Mouse (Mus musculus) MN1 (cell line): Measurements from ENCODE around the gene Alg14.

Experiments used
- DNase-seq: peaks from one replicate; pipeline ENCODE4 v3.0.0-alpha.2; 2016; ENCODE audit warnings: low spot score

Alg14 gene

GRCm38 (mm10) chr3:121291560-121292258, at the start of gene Alg14:
TSS of gene Alg14 (plus strand) at chr3:121291773.
- DNase-seq: peak; percentile 96

GRCm38 (mm10) chr3:121242111-121242936, 49.2 kb upstream of the Alg14 start:
- DNase-seq: peak; percentile 78

GRCm38 (mm10) chr3:121242941-121243340, 48.6 kb upstream of the Alg14 start:
- DNase-seq: peak; percentile 52

GRCm38 (mm10) chr3:121250048-121250447, 41.5 kb upstream of the Alg14 start:
- no peak for DNase-seq

- peak; percentile 55 for DNase-seq
Observed at GRCm38 (mm10) chr3:121250576-121251433, 40.8 kb upstream of the Alg14 start.

- DNase-seq: no peak
Observed at GRCm38 (mm10) chr3:121255501-121255900, 36.1 kb upstream of the Alg14 start.

GRCm38 (mm10) chr3:121256131-121256530, 35.4 kb upstream of the Alg14 start:
- no peak for DNase-seq

- no peak for DNase-seq
Observed at GRCm38 (mm10) chr3:121257418-121257817, 34.2 kb upstream of the Alg14 start.

GRCm38 (mm10) chr3:121258521-121259478, 32.8 kb upstream of the Alg14 start:
- DNase-seq: no peak

GRCm38 (mm10) chr3:121260041-121260440, 31.5 kb upstream of the Alg14 start:
- DNase-seq: no peak

GRCm38 (mm10) chr3:121260831-121261230, 30.7 kb upstream of the Alg14 start:
- no peak for DNase-seq

- no peak for DNase-seq
Observed at GRCm38 (mm10) chr3:121261251-121261650, 30.3 kb upstream of the Alg14 start.

- DNase-seq: peak; percentile 13
Observed at GRCm38 (mm10) chr3:121261939-121262520, 29.5 kb upstream of the Alg14 start.

GRCm38 (mm10) chr3:121262521-121263204, 28.9 kb upstream of the Alg14 start:
- peak; percentile 78 for DNase-seq

GRCm38 (mm10) chr3:121263205-121263548, 28.4 kb upstream of the Alg14 start:
- DNase-seq: peak; percentile 82

GRCm38 (mm10) chr3:121264242-121264641, 27.3 kb upstream of the Alg14 start:
- no peak for DNase-seq

- DNase-seq: no peak
Observed at GRCm38 (mm10) chr3:121267283-121267682, 24.3 kb upstream of the Alg14 start.

GRCm38 (mm10) chr3:121272577-121272976, 19.0 kb upstream of the Alg14 start:
- DNase-seq: no peak

GRCm38 (mm10) chr3:121274010-121274409, 17.6 kb upstream of the Alg14 start:
- DNase-seq: no peak

GRCm38 (mm10) chr3:121277009-121277408, 14.6 kb upstream of the Alg14 start:
- no peak for DNase-seq
